Mouse (Mus musculus) liver, embryonic 13.5 days (tissue): Measurements from ENCODE around the gene Shkbp1. TPM values are rescaled to one million over a fixed set of nuclear protein-coding genes. Genes with fewer than 3 reads are reported as not detected.

ENCODE experiments used
- polyA plus RNA-seq: library from polyadenylated mRNA; unstranded; fragments of >200 nt; fragmentation: Nextera tagmentation; extraction: Ambion mirVana; gene quantifications from 2 replicates; pipeline ENCODE4 v1.2.1, GENCODE M21; 2015

The Shkbp1 gene
- polyA plus RNA-seq, 1 experiment from 2014 or later, result 23.1 TPM

Other genes with a start within 250 kb of the Shkbp1 start
- gene Cyp2f2, start 236.1 kb downstream of the Shkbp1 start, polyA plus RNA-seq, result 0.09 TPM in 1 of 2 replicates, not detected in the other
- 0.06 TPM in 1 of 2 replicates, not detected in the other for gene Cyp2t4, start 202.3 kb downstream of the Shkbp1 start, polyA plus RNA-seq
- 27.6 and 28.7 TPM in 2 replicates for gene Egln2, start 189.2 kb downstream of the Shkbp1 start, polyA plus RNA-seq
- 28.5 and 28.6 TPM in 2 replicates for gene Rab4b, start 177.1 kb downstream of the Shkbp1 start, polyA plus RNA-seq
- gene Gm21983, start 174.9 kb downstream of the Shkbp1 start, polyA plus RNA-seq, result 0.46 TPM in 1 of 2 replicates, not detected in the other
- 0.85 TPM in 1 of 2 replicates, not detected in the other for gene Mia, start 174.9 kb downstream of the Shkbp1 start, polyA plus RNA-seq
- gene BC024978, start 160.2 kb downstream of the Shkbp1 start, polyA plus RNA-seq, result 0.62 and 1.2 TPM in 2 replicates
- 115 and 129 TPM in 2 replicates for gene Snrpa, start 159.7 kb downstream of the Shkbp1 start, polyA plus RNA-seq
- gene Itpkc, start 127.4 kb downstream of the Shkbp1 start, polyA plus RNA-seq, result 1.4 and 1.9 TPM in 2 replicates
- gene Coq8b, start 123.0 kb downstream of the Shkbp1 start, polyA plus RNA-seq, result 15.1 and 17.7 TPM in 2 replicates
- 1.7 TPM in 2 replicates for gene Numbl, start 97.6 kb downstream of the Shkbp1 start, polyA plus RNA-seq
- gene Ltbp4, start 18.3 kb downstream of the Shkbp1 start, polyA plus RNA-seq, result 3.6 and 3.9 TPM in 2 replicates
- gene Gm20479, start 1.4 kb upstream of the Shkbp1 start, polyA plus RNA-seq, result 0.50 TPM in 1 of 2 replicates, not detected in the other
- gene Sptbn4, start 91.7 kb upstream of the Shkbp1 start, polyA plus RNA-seq, result 0.07 and 0.10 TPM in 2 replicates
- gene Blvrb, start 92.0 kb upstream of the Shkbp1 start, polyA plus RNA-seq, result 831 and 956 TPM in 2 replicates
- 31.4 and 31.7 TPM in 2 replicates for gene Sertad3, start 117.7 kb upstream of the Shkbp1 start, polyA plus RNA-seq
- 20.7 and 21.7 TPM in 2 replicates for gene Sertad1, start 130.9 kb upstream of the Shkbp1 start, polyA plus RNA-seq
- 0.78 and 0.88 TPM in 2 replicates for gene Prx, start 143.3 kb upstream of the Shkbp1 start, polyA plus RNA-seq
- 0.08 and 0.12 TPM in 2 replicates for gene Hipk4, start 167.2 kb upstream of the Shkbp1 start, polyA plus RNA-seq
- gene Pld3, start 197.2 kb upstream of the Shkbp1 start, polyA plus RNA-seq, result 53.8 and 58.5 TPM in 2 replicates
- 19.7 and 22.8 TPM in 2 replicates for gene 2310022A10Rik, start 197.2 kb upstream of the Shkbp1 start, polyA plus RNA-seq
- 29.6 and 32.3 TPM in 2 replicates for gene Akt2, start 235.5 kb upstream of the Shkbp1 start, polyA plus RNA-seq